Mouse (Mus musculus): ENCODE results near the gene Arrdc4. TPM values are rescaled to one million over a fixed set of nuclear protein-coding genes. Genes with fewer than 3 reads are reported as not detected.

Arrdc4 gene
- polyA plus RNA-seq, 1 experiment from 2014 or later = 22.9 TPM

DNA sequence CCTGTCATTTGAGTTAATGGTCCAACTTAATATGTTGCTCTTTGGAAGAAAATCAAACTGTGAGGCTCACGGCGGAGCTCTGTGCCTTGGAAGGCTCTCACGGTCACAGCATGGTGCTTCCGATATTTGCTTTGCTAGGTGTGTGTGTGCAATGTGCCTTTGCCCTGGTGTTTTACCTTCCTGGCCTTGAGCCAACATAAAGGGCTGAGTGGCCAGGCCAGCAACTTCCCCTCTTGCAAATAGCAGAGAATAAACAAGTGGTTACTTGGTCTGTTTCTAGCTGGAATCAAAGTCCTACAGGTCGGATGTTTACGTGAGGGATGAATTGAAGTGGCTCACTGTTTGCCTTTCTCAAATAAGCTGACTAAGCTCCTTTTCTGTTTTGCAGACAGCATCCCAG, 52.1 kb downstream of the Arrdc4 start:
- peak; percentile 16 for DNase-seq (ENCODE audit: low spot score)
- no peaks in the 10 kb centered on the region for H3K4me1 ChIP-seq (ENCODE audit: control insufficient read depth, insufficient read depth, low read length)
- H3K4me2 ChIP-seq (ENCODE audit: low read depth, low read length) = no peak overlapping the region
- H3K36me3 ChIP-seq (ENCODE audit: control insufficient read depth, insufficient read depth, low read length) = no peaks in the 10 kb centered on the region
- no peak for ATAC-seq (ENCODE audit: low read depth)
- WGBS = 65% methylated on average over 6 of the region's 6 CpGs
- H3K9me3 ChIP-seq (ENCODE audit: control insufficient read depth, low read length) = no peaks in the 10 kb centered on the region
- H3K4me3 ChIP-seq (ENCODE audit: low read depth, low read length) = no peak overlapping the region
- H3K9ac ChIP-seq (ENCODE audit: low read depth, low read length) = no peak overlapping the region
- no peaks in the 10 kb centered on the region for H3K27me3 ChIP-seq (replicated peaks; ENCODE audit: control insufficient read depth, insufficient read depth, low read length)
- no peak overlapping the region for H3K27ac ChIP-seq (replicated peaks; ENCODE audit: low read depth, low read length)

DNA sequence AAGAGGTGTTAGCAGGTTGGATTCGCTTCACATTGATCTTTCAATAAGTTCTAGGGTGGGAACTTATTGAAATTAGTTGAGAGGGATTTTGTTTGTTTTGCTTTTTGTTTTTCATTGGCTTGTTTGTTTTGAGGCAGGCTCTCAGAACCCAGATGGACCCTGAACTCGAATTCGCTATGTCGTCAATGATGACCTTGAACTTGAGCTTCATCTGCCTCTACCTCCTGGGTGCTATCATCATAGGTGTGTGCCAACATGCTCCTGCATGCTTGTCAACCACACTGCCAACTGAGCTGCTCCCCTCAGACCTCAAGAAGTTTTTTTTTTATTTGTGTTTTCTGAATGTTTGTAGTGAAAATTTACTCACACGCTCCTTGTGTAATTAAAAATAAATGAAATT, 52.6 kb downstream of the Arrdc4 start:
- WGBS = 79% methylated on average over 5 of the region's 5 CpGs
- DNase-seq (ENCODE audit: low spot score) = no peak
- Histone ChIP-seq H3K9me3 (ENCODE audit: control insufficient read depth, low read length) (no peaks in the 10 kb centered on the region), H3K27ac (replicated peaks; ENCODE audit: low read depth, low read length) (no peak overlapping the region), H3K4me3 (ENCODE audit: low read depth, low read length) (no peak overlapping the region), H3K36me3 (ENCODE audit: control insufficient read depth, insufficient read depth, low read length) (no peaks in the 10 kb centered on the region), H3K27me3 (replicated peaks; ENCODE audit: control insufficient read depth, insufficient read depth, low read length) (no peaks in the 10 kb centered on the region), H3K9ac (ENCODE audit: low read depth, low read length) (no peak overlapping the region), H3K4me2 (ENCODE audit: low read depth, low read length) (no peak overlapping the region), H3K4me1 (ENCODE audit: control insufficient read depth, insufficient read depth, low read length) (no peaks in the 10 kb centered on the region)
- no peak for ATAC-seq (ENCODE audit: low read depth)

DNA sequence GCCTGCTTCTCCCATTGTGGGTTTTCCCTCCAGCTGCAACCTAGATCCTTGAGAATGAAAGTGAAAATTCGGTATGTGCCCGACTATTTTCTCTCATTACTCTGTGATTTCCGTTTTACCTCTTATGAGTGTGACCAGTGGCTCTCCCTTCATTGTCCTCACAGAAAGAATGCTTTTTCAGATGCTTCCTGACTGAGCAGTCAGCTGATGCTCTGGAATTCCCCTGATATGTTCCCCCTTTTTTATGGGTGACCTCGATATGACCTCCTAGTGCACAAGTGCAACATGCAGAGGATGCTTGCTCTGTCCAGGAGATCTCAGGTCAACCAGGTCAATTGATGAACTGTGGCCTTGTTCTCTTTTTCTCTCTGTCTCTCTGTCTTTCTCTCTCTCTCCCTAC, 56.3 kb downstream of the Arrdc4 start:
- 49% methylated on average over 4 of the region's 4 CpGs for WGBS
- no peak overlapping the region for H3K4me2 ChIP-seq (ENCODE audit: low read depth, low read length)
- H3K36me3 ChIP-seq (ENCODE audit: control insufficient read depth, insufficient read depth, low read length) = no peaks in the 10 kb centered on the region
- no peak overlapping the region for H3K4me3 ChIP-seq (ENCODE audit: low read depth, low read length)
- H3K4me1 ChIP-seq (ENCODE audit: control insufficient read depth, insufficient read depth, low read length) = no peaks in the 10 kb centered on the region
- H3K27ac ChIP-seq (replicated peaks; ENCODE audit: low read depth, low read length) = no peak overlapping the region
- no peaks in the 10 kb centered on the region for H3K27me3 ChIP-seq (replicated peaks; ENCODE audit: control insufficient read depth, insufficient read depth, low read length)
- DNase-seq (ENCODE audit: low spot score) (peak; percentile 23), ATAC-seq (ENCODE audit: low read depth) (no peak)
- no peak overlapping the region for H3K9ac ChIP-seq (ENCODE audit: low read depth, low read length)
- H3K9me3 ChIP-seq (ENCODE audit: control insufficient read depth, low read length) = peaks cover 7% of the 10 kb centered on the region; the same call in 1 of the 2 replicates

DNA sequence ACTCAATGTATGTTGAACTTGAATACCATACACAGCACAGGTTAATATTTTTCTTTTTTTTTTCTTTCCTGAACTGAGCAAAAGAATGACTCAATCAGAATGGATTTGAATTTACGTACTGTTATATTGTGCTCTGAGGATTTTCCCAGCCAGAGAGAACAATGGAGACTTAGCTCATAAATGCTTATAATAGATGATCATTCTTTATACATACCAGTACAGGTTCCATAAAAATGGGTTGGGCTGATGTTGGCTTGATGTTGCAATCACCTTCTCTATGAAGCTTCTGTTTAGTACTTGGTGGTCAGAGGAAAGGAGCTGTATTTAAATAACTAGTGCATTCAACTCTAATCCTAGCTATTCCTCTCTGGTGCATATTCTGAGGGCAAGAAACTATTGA, 57.6 kb downstream of the Arrdc4 start:
- H3K27me3 ChIP-seq (replicated peaks; ENCODE audit: control insufficient read depth, insufficient read depth, low read length) = no peaks in the 10 kb centered on the region
- H3K36me3 ChIP-seq (ENCODE audit: control insufficient read depth, insufficient read depth, low read length) = no peaks in the 10 kb centered on the region
- no peak overlapping the region for H3K9ac ChIP-seq (ENCODE audit: low read depth, low read length)
- ATAC-seq (ENCODE audit: low read depth) = no peak
- WGBS = 83% methylated on average over 1 of the region's 1 CpGs
- H3K4me2 ChIP-seq (ENCODE audit: low read depth, low read length) = no peak overlapping the region
- no peak overlapping the region for H3K4me3 ChIP-seq (ENCODE audit: low read depth, low read length)
- H3K9me3 ChIP-seq (ENCODE audit: control insufficient read depth, low read length) = peaks cover 7% of the 10 kb centered on the region; the same call in 1 of the 2 replicates
- no peak for DNase-seq (ENCODE audit: low spot score)
- H3K4me1 ChIP-seq (ENCODE audit: control insufficient read depth, insufficient read depth, low read length) = no peaks in the 10 kb centered on the region
- H3K27ac ChIP-seq (replicated peaks; ENCODE audit: low read depth, low read length) = no peak overlapping the region

DNA sequence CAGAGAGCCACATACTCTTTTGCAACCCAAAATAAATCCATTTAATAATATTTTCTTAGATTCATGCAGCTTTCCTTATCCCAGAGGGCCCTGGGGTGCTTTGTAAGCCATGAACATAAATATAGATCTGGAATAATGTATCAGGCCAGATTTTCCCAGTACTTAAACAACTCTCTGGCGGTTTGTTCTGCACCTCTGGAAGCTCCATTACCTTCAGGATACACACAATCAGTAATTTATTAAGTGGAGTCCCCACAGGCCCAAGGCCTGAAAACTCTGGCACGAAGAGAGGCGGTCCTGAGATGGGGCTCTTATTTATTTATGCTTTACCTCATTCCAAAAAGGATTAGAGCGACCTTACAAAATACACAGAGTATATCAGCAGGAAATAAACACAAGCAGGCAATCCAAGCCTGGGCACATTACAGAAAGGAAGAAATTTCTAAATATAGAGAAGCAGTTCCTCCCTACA, 61.9 kb downstream of the Arrdc4 start:
- Histone ChIP-seq H3K36me3 (ENCODE audit: control insufficient read depth, insufficient read depth, low read length) (no peaks in the 10 kb centered on the region), H3K27ac (replicated peaks; ENCODE audit: low read depth, low read length) (no peak overlapping the region), H3K4me1 (ENCODE audit: control insufficient read depth, insufficient read depth, low read length) (no peaks in the 10 kb centered on the region; the same call in 1 of the 2 replicates), H3K9me3 (ENCODE audit: control insufficient read depth, low read length) (peaks cover 7% of the 10 kb centered on the region; the same call in 1 of the 2 replicates), H3K27me3 (replicated peaks; ENCODE audit: control insufficient read depth, insufficient read depth, low read length) (no peaks in the 10 kb centered on the region), H3K9ac (ENCODE audit: low read depth, low read length) (no peak overlapping the region), H3K4me2 (ENCODE audit: low read depth, low read length) (no peak overlapping the region), H3K4me3 (ENCODE audit: low read depth, low read length) (no peak overlapping the region)
- DNase-seq (ENCODE audit: low spot score) (peak; percentile 17), ATAC-seq (ENCODE audit: low read depth) (no peak)
- WGBS = 48% methylated on average over 4 of the region's 4 CpGs
